Mouse (Mus musculus) hindbrain, postnatal 0 days (tissue): ENCODE results near the gene Pdha1. TPM values are rescaled to one million over a fixed set of nuclear protein-coding genes. Genes with fewer than 3 reads are reported as not detected.

Experiments
- ATAC-seq: fragments of 200-750 bp; cut with Nextera tagmentation; 2 replicates; pipeline ENCODE4 v1.8.0; 2017; ENCODE audit warnings: mild to moderate bottlenecking, moderate TSS enrichment, moderate library complexity
- DNase-seq: peaks from one replicate; pipeline ENCODE4 v3.0.0-alpha.2; 2015; ENCODE audit warnings: low spot score
- H3K27ac ChIP-seq: fragments of 300-500 bp; sonication (generic); 2 replicates; pipeline ENCODE4 v1.5.1; 2014; ENCODE audit warnings: mild to moderate bottlenecking
- H3K27me3 ChIP-seq: fragments of 300-500 bp; sonication (generic); 2 replicates; pipeline ENCODE4 v1.6.1; 2014; ENCODE audit warnings: low read length, mixed read lengths; ENCODE audit not compliant: insufficient read depth
- H3K36me3 ChIP-seq: fragments of 300-500 bp; sonication (generic); 2 replicates; pipeline ENCODE4 v1.6.1; 2014; ENCODE audit warnings: low read length, mixed read lengths; ENCODE audit not compliant: insufficient read depth
- H3K4me1 ChIP-seq: fragments of 300-500 bp; sonication (generic); 2 replicates; pipeline ENCODE4 v1.6.1; 2014; ENCODE audit warnings: antibody characterized with exemption, low read length, mixed read lengths; ENCODE audit not compliant: insufficient read depth
- H3K4me2 ChIP-seq: fragments of 300-500 bp; sonication (generic); 2 replicates; pipeline ENCODE4 v1.6.1; 2014; ENCODE audit warnings: low read depth, mild to moderate bottlenecking, low read length, moderate library complexity, mixed read lengths
- H3K4me3 ChIP-seq: fragments of 300-500 bp; sonication (generic); 2 replicates; pipeline ENCODE4 v1.5.1; 2014; ENCODE audit warnings: low read length
- H3K9ac ChIP-seq: fragments of 300-500 bp; sonication (generic); replicated peaks from 2 replicates; pipeline ENCODE4 v1.6.1; 2014; ENCODE audit warnings: mild to moderate bottlenecking, low read length, moderate library complexity, mixed read lengths
- H3K9me3 ChIP-seq: fragments of 300-500 bp; sonication (generic); 2 replicates; pipeline ENCODE4 v1.6.1; 2016; ENCODE audit warnings: low read length, mixed read lengths
- CTCF ChIP-seq: IDR thresholded peaks from 2 replicates; pipeline ENCODE4 v1.5.1; 2016; ENCODE audit warnings: antibody characterized with exemption, control low read depth, low read depth
- WGBS: fragments of 180-500 bp; shearing (Covaris S2); extraction: QIAGEN DNeasy Blood & Tissue Kit; methylation state at CpG from one replicate; pipeline ENCODE4 v1.1.7; 2014; 5-methylcytosine and 5-hydroxymethylcytosine counted together
- polyA plus RNA-seq: library from polyadenylated mRNA; unstranded; fragments of >200 nt; fragmentation: Nextera tagmentation; extraction: Ambion mirVana; gene quantifications from 2 replicates; pipeline ENCODE4 v1.2.1, GENCODE M21; 2015
- total RNA-seq: library from RNA; depleted of rRNA; stranded (reverse); fragments of >200 nt; gene quantifications from 2 replicates; pipeline ENCODE4 v1.2.3, GENCODE M21; 2014; rRNA removed

Gene Pdha1
- total and polyA plus RNA-seq, 2 experiments from 2014 or later = 145 to 207 TPM

DNA sequence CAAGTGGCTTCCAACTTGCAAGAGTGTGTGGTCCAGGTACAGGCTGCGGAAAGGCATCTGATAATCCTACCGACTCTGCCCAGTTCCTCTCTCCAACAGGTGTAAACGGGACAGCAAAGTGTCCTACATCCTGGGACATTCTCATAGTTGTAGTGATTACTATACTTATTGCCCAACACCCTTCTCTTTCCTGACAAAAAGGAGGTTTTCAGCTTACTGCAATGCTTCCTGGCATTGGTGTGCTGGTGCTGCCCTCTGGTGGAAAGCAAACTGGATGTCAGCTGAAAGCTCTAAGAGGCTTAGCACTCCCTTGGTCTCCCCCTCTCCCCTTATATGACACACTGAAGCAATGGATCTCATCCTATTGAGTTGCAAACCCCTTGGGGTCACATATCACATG is 21.6 kb downstream of the Pdha1 start:
- Histone ChIP-seq H3K27me3 (no peaks in the 10 kb centered on the region), H3K9ac (no peak overlapping the region), H3K27ac (no peak overlapping the region), H3K9me3 (no peaks in the 10 kb centered on the region), H3K4me3 (no peak overlapping the region), H3K36me3 (no peaks in the 10 kb centered on the region), H3K4me2 (no peak overlapping the region), H3K4me1 (no peaks in the 10 kb centered on the region)
- whole genome bisulfite sequencing = 80% methylated on average over 3 of the region's 3 CpGs
- peak; percentile 82 for DNase-seq
- peak; percentile 84 for TF ChIP-seq CTCF
- ATAC-seq = peak; percentile 69

DNA sequence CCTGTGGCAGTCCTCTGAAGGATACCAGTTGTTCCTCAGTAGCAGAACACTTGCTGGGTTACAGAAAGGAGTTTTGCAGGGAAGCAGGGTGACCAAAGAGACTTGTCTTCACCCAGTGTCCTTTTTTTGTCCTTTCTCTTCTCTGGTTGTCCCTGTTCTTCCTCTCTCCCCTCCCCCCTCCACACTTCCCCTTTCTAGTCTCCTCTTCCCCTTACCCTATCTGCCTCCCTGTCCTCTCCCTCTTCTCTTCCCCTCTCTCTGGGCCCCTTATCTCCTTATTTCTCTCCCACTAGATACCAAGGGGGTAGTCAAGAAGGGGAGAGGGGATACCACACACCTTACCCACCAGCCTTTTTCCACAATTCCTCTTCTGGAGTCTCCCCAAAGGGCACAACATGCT is 22.1 kb downstream of the Pdha1 start:
- ATAC-seq (no peak), DNase-seq (no peak)
- no peaks in the 10 kb centered on the region for H3K36me3 ChIP-seq
- TF ChIP-seq CTCF = no peak
- H3K4me2 ChIP-seq = no peak overlapping the region
- H3K4me1 ChIP-seq = no peaks in the 10 kb centered on the region
- H3K27ac ChIP-seq = no peak overlapping the region
- no peaks in the 10 kb centered on the region for H3K27me3 ChIP-seq
- H3K4me3 ChIP-seq = no peak overlapping the region
- no peak overlapping the region for H3K9ac ChIP-seq
- H3K9me3 ChIP-seq = no peaks in the 10 kb centered on the region

GRCm38 (mm10) chrX:160113777-160114176 is 24.4 kb downstream of the Pdha1 start:
- Histone ChIP-seq H3K4me3 (no peak overlapping the region), H3K4me1 (no peaks in the 10 kb centered on the region), H3K27ac (no peak overlapping the region), H3K36me3 (no peaks in the 10 kb centered on the region), H3K4me2 (no peak overlapping the region), H3K9me3 (no peaks in the 10 kb centered on the region), H3K27me3 (no peaks in the 10 kb centered on the region), H3K9ac (no peak overlapping the region)
- TF ChIP-seq CTCF = no peak
- no peak for ATAC-seq
- 100% methylated on average over 1 of the region's 1 CpGs for WGBS
- no peak for DNase-seq

- no peaks in the 10 kb centered on the region for H3K4me1 ChIP-seq
- ATAC-seq (no peak), DNase-seq (no peak)
- no peaks in the 10 kb centered on the region for H3K36me3 ChIP-seq
- WGBS = 68% methylated on average over 4 of the region's 4 CpGs
- H3K4me3 ChIP-seq = no peak overlapping the region
- no peak overlapping the region for H3K27ac ChIP-seq
- H3K9ac ChIP-seq = no peak overlapping the region
- no peak overlapping the region for H3K4me2 ChIP-seq
- TF ChIP-seq CTCF = no peak
- H3K9me3 ChIP-seq = no peaks in the 10 kb centered on the region
- no peaks in the 10 kb centered on the region for H3K27me3 ChIP-seq
Measured at GRCm38 (mm10) chrX:160107817-160108216, 30.4 kb downstream of the Pdha1 start.

DNA sequence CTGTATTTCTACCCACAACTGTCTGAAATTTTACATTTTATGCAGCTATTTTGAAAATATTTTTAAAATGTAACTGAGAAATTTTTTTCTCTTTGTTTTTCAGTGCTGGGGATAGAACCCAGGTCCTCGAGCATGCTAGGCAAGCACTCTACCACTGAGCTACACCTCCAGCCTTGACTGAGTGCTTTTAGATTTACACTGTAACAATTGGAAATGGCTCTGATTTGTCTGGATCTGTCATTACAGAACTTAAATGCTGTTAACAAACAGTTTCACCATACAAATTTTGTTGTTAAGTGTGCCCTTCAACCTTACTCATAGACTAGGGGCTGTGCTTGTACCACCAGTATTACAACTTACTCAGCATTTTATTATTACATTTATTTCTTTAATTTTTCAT is 46.2 kb downstream of the Pdha1 start:
- DNase-seq (no peak), ATAC-seq (no peak)
- Histone ChIP-seq H3K27me3 (no peaks in the 10 kb centered on the region), H3K36me3 (no peaks in the 10 kb centered on the region), H3K27ac (no peak overlapping the region), H3K4me1 (no peaks in the 10 kb centered on the region), H3K9ac (no peak overlapping the region), H3K4me3 (no peak overlapping the region), H3K4me2 (no peak overlapping the region), H3K9me3 (no peaks in the 10 kb centered on the region)
- TF ChIP-seq CTCF = no peak
- 76% methylated on average over 1 of the region's 1 CpGs for WGBS

Other genes with a start within 250 kb of the Pdha1 start
- 0.75 and 1.6 TPM in 2 replicates for gene Map3k15, start 150.0 kb downstream of the Pdha1 start, total RNA-seq
- 0.25 and 0.26 TPM in 2 replicates for gene Map3k15, start 150.0 kb downstream of the Pdha1 start, polyA plus RNA-seq